Mouse (Mus musculus) layer of hippocampus, postnatal 36 days (tissue): ENCODE results near the gene Tbx4. TPM values are rescaled to one million over a fixed set of nuclear protein-coding genes. Genes with fewer than 3 reads are reported as not detected.

Experiments used
- DNase-seq, 2 experiments: peaks; one replicate each; pipeline ENCODE4 v3.0.0; 2022
- total RNA-seq, 2 experiments: library from RNA; stranded (reverse); gene quantifications; 2 replicates each; pipeline ENCODE4 v1.2.3; 2021

Tbx4 gene
- under 1 TPM; 0.20 to 0.22 TPM for total RNA-seq

DNA sequence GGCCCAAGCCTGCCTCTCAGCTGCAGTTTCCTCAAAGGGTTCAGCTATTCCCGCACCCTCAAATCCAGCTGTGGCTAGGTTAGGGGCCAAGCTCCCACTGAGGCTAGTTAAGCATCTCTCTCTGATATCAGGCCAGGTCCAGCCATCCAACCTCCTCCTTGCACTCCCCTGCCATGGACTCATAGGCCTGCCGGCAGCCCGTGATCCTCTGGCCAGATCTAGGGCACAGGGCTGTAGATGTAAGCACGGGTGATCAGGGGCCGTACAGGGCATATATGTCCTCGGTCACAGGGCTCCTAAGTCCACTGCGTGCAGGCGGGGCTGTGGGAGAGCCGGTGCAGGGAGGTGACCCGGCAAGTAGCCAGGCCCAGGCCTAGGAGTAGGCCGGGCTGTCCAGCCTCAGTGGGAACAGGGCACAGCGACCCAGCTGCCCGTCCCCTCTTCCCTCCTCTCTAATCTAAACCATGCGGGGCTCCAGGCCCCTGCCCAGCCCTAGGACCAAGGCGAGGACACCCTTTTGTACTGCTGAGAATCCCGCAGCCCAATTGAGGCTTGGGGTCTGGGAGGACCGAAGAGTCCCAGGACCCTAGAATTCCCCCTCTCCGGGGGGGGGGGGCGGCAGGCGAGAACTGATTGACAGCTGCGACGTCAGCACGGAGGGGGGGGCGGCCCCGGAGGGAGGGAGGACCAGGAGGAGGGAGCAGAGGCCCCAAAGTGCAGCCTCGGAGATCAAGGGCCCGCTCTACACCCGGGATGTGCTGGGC lies at the start of gene Tbx4:
Tbx4 (plus strand) TSS at position 758 of the 764 bp plus-strand sequence.
- no peak for DNase-seq

DNA sequence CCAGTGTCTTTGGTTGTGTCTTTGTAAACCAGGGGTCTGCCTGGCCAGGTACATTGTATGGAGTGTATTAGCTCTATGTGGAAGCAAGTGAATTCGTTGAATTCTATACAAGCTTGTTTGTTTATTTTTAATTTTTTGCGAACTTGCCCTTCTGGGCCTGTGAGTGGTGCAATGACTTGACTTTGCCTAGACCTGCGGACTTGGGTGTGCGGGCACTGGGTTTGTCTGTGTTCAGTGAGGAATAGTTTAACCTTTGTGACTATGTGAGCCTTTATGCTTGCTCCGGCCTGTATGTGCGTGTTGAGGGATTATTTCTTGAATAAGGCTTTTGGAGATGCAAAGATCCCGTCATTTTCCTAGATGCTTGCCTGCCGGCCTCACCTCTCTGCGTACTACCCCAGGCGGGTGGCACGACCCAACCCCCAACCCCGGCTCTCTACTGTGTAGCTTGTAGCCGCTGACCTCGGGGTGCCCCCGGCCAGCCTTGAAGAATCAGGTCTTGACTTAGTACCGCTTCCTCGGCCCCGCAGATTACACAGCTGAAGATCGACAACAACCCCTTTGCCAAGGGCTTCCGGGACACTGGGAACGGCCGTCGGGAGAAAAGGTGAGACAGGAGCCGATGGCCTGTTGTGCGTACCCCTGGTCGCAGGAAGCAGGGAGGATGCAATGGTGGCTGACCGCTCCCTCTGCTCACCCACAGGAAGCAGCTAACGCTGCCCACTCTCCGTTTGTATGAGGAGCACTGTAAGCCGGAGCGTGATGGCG lies 49.5 kb upstream of the Tbx4 start:
- DNase-seq: no peak

DNA sequence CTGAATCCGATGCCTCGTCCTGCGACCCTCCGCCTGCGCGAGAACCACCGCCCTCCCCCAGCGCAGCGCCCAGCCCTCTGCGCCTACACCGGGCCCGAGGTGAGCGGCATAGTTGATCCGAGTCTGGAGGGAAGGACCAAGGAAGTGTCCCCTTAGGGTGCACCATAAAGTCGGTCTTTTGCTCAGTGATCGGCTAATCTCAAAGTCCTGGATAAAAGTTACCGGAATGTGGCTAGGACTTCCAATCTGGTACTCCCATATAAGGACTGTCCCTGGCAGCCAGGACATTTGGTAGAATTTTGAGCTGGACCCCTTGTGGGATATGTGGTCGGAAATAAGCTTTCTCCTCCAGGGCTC lies 49.0 kb upstream of the Tbx4 start:
- DNase-seq: no peak

DNA sequence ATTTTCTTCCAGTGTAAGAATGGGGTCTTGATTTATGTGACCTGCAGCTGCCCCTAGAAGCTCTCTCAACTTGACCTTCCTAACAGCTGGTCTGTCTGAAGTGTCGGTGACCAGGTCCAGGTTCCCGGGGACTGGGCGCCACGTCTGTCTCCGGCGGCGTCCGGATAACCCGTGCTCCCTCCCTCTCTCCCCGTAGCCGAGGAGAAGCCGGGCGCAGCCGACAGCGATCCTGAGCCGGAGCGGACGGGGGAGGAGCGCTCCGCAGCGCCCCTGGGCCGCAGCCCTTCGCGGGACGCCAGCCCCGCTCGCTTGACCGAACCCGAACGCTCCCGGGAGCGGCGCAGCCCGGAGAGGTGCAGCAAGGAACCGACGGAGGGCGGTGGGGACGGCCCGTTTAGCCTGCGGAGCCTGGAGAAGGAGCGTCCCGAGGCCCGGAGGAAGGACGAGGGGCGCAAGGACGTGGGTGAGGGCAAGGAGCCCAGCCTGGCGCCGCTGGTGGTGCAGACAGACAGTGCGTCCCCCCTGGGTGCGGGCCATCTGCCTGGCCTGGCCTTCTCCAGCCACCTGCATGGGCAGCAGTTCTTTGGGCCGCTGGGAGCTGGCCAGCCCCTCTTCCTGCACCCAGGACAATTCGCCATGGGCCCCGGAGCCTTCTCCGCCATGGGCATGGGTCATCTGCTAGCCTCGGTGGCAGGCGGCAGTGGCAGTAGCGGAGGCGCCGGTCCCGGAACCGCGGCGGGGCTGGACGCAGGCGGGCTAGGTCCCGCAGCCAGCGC lies 48.4 kb upstream of the Tbx4 start:
- DNase-seq: no peak

DNA sequence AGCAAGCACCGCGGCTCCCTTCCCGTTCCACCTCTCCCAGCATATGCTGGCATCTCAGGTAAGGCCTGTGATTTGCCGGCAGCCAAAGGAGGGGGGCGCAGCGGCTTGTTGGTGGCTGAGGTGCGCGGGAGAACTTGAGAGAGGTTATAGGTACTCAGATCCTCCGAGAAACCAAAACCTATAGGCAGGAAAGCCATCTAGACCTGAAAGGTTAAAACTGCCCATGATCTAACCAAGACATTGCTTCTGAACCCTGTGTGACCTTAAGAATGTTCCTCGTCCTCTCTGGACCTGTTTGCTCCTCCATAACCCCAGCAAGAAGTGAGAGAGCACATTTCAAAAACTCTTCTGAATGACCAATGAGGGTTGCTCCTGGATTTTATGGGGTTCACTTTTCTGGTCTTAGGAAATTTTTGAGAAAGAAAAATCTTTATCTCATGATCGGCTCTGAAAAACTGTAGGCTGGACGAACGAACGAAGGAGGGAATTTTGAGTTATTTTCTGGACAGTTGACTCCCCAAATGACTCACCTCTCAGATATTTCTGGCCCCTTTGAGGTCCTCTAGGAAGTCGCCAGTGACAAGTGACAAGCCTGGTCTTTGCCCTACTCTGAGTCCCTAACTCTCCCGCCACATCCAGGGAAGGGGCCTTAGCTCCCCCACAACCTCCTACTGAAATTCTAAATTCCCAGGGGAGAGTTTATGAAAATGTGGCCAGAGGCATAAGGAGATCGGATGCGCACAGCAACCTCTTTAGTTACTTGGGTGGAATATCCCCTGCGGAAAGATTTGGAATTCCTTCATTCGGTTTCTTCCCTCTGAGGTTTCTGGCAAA lies 47.6 kb upstream of the Tbx4 start:
- DNase-seq: no peak

DNA sequence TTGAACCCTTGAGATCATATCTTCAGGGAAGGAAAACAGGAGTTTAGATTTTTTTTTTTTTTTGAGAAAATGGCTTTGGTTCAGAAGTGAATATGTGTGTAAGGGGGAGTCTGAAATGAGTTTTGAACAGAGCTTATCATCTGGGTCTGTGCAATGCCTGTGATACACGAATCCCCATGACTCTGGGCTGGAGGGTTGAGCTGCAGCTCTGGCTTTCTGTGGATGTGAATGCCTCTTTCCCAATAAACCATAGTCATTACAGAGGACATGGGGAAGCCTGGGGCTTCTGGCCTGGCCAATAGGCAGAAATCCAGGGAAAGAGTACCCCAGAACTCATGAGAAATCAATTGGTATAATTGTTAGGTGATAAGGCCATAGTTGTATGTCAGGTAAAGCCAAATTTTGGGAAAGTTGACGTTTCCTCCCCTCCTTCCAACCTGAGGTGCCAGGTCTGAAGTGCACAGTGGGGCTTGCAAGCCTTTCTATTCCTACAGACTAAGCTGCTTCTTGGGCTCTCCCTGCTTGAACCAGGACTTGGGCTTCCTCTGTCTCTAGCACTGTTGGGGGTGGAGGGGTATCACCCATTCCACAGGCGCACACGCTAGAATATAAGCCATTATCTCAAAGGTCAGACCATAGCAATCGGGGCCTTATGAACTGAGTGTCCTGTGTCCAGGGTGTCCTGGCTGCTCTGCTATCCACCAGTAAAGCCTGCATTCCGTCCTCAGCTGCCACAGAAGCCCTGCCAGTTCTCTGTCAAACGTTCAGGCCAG lies 46.8 kb upstream of the Tbx4 start:
- no peak for DNase-seq

DNA sequence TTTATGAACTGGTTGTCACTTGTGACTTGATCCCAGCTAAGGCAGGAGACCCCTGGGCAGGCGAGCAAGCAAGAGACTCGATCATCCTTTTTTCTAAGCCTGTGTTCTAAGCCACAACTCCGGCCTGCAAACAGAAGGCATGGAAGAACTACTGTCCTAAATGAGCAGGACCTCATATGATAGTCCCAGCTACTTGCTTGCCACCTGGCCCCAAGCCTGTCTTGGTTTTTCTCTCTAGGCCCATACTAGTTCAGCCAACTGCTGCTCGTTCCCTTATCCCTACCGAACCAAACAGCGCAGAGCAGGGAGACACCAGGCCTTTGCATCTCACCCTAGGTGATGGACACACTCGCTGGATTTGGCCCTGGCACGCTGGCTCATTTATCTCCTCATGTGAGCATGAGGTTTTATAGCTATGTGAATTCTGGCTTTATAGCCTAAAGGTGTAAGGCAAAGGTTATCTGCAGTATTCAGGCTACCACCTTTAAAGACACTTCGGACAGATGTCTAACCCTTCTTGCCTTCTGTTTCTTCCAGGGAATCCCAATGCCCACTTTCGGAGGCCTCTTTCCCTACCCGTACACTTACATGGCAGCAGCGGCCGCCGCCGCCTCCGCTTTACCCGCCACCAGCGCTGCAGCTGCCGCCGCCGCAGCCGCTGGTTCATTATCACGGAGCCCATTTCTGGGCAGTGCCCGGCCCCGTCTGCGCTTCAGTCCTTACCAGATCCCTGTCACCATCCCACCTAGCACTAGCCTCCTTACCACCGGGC lies 46.0 kb upstream of the Tbx4 start:
- DNase-seq: no peak

DNA sequence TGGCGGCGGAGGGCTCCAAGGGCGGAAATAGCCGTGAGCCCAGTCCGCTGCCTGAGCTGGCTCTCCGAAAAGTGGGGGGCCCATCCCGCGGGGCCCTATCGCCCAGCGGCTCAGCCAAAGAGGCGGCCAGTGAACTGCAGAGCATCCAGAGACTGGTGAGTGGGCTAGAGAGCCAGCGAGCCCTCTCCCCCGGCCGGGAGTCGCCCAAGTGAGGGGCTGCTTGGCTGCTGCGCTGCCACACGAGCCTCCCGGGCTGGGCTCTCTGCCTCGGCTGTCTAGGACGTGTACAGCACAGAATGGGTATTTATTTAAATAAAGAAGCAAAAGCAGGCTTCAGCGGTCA lies 45.4 kb upstream of the Tbx4 start:
- DNase-seq: no peak

DNA sequence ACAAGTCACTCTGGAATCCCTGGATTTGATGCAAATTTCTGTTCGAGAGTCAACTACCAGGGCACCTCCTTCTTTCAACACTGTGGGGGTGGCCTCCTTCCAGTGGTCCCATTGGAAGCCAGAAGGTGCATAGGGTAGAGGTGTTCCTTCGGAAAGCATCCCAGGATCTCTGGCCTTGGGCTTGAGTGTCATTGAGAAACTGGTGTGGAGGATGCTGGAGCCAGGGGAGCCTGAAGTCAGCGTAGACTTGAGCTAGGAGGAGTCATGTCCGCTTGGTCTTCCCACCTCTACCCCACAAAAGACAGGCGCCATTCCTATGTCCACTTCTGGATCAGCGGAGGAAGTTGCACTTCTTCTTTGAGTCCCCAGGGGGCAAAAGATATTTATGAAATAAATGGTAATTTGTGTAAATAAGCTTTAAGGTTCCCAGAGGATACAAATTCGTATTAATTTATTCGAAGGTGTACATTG lies 45.0 kb upstream of the Tbx4 start:
- DNase-seq: no peak

DNA sequence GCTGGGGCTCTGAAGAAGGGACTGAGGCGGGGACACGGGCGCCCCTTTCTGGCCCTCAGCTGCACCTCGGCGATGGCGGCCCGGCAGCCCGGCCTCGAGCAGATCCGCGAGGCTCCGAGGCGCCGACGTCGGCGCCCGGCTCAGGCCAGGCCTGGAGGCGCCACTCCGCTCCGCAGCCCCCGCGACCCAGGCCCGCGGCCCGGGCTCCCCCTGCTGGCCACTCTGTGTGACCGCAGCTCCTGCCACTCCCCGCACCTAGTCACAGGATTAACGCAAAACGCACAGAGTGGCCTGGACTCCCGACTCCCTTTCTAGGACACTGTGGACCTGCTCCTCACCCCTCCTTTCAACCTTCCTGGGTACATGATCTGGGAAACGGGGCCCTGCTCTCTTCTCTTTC lies 44.2 kb upstream of the Tbx4 start:
- no peak for DNase-seq

DNA sequence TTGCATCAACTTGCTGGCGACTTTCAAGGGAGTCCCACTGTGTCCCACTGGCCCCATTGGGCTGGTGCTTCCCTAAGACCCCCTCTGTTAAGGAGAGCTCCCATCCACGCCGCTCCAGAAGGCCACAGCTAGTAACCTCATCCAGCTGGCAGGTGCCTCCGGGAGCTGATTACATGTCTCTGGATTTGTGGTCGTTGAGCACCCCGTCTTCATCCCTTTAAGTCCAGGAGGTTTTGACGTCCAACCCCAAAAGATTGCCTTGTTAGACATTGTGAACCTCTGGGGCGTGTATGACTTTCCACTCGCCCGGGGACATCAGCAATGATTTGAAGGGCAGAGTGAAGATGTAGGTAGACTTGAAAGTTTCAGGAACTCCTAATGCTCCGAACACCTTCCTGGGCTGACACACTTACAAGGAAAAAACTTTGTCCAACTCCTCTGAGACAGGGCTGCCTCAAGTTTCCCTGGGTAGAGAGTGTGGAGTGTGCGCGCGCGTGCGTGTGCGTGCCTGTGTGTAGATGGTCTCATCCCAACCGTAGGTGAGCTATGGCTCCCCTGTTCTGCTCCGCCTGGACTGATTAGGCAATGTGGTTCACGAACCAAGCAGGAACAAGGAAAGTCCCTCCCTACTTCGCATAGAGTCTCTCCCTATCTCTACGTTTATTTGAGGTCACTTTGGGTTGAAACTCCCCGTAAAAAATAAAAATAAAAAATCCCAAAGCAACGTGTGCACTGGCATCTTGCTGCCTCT lies 43.5 kb upstream of the Tbx4 start:
- no peak for DNase-seq

DNA sequence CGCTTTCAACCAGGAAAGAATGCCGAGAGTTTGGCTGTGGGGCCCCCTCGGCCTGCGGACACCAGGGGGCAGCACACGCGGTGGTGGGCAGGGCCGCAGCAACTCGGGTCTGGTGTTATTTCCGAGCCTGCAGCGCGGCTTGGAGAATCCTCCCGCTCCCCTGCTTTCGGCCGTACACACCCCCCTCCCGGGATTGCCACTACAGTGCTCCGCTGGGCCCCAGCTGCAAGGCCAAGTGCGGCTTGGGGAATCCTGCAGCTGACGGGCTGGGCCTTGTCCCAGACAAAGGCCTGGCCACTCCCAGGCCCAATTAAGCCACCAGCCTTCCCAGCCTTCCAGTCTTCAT lies 42.9 kb upstream of the Tbx4 start:
- DNase-seq: no peak

DNA sequence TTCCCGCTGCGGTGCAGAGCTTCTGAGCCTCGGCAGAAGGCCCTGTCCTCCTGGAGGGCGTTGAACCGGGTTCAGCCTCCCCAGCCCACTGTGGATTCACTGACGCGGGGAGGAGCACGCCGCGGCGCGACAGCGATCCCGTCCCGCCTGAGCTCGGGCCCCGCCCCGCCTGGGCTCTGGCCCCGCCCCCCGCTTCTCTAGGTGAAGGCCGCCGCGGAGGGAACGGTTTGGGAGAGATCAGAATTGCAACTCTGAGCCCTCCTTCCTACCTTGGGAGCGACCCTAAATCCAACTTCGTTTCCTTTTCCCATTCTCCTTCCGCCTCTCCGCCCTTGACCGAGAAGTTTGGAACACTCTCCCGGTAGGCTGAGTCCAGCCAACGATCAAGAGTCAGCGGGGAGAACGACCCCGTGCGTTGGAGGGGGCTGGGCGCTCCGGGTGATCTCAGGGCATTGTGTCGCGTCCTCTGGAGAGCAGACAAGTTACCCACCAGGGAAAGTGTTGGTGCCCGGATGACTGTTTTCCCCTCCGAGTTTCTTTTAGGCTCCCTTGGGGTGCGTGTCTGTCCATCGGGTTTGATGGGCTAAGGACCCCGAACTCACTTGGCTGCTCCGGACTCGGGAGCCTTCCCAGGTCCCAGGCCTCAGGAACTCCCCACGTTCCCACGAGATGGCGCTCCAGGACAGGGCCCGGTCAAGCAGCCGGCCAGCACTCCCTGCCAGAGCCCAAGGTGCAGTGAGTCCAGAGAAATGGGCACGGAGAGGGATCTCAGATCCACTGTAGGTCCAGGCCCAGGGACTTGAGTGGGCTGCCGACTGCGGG lies 41.9 kb upstream of the Tbx4 start:
- peak; percentile 74 to 76 for DNase-seq

DNA sequence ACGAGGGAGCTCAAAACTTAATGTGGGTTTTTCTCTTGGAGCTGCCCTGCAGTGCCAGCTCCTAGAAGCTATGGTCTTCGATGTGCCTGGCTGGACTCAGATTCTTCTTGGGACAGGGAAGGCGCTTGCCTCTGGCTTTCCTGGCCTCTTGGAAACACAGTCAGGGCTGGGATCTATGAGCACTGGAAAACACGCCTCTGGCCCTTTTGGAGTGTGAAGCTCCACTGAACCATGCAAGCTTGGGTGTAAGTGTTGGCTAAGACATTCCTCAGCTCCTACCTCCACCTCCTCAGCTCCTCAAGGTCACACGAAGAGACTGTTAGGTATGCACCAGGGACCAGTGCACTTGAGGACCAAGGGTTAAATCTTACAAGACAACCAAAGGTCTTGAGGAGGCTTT lies 41.3 kb upstream of the Tbx4 start:
- DNase-seq: no peak

DNA sequence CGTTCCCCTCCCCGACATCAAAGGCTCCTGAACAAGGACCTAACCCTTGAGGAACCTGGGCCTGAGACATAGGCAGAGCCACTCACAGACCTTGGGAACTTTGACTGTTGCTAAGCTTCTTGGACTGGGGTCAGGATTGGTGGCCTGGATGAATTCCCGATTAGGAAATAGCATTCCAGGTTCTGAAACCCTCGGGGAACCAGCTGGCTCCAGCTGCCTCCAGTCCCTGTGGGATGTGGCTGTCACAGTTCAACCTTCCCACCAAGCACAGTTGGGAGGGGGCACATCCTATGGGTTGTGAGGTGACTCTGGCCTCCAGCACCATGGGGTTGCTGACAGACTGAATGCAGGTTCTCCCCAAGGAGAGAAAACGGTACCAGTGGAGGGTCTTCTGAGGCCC lies 40.3 kb upstream of the Tbx4 start:
- DNase-seq: no peak

DNA sequence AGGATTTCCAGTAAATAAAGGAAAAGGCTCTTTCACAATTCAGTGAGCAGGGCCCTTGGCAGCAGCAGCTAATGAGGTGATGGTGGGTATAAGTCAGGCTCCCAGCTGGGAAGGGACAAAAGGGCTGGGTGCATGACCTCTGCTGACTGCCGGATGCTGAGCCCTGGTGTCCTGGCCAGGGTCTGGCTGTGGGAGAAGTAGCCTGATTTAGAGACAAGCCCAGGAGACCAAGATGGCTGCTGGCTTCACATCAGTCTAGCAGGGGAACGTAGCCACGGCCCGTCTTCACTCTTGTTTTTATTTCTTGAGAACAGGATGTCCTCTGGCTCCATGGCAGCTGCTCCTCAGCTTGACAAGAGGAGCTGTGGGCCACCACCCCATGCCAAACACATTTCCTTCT lies 39.7 kb upstream of the Tbx4 start:
- no peak for DNase-seq

DNA sequence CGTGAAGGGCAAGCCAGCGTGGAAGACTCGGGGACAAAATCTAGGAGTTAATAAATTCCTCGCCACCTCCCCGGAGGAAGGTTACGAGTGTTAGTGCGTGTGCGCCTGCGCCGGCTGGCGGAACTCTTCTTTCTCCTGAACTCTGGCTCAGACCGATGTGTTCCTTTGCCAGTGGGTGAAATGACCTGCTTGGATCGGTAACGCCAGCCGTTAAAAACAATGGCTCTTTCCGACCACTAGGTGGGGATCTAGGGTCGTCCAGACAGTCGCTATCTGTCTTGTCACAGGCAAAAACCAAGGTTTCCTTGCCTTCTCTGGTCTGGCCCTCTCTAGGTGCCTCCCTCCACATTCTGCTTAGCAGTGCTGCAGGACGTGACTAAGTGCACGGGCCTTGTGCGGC lies 37.2 kb upstream of the Tbx4 start:
- peak in 1 of 2 experiments; percentile 49 for DNase-seq

DNA sequence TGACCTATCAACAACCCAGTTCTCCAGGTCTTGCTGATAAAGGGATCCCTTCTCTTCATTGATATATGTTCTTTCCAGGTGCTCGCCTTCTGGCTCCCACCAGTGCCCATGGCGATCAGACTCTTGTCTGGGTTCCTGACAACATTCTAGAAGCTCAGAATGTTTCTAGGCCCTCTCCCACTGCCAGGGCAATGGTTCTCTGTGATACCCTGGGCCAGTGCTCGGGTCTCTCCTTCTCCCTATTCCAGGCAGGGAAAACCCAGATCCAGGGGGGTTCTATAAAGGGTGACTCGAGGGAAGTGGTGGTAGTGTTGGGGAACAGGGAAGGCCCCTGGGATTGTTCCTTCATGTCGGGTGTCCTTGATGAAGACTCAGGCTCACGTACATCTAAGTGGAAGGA lies 36.0 kb upstream of the Tbx4 start, which contains the start of gene Gm11444:
Gm11444 (minus strand) TSS at position 101 of the 400 bp plus-strand sequence.
- DNase-seq: no peak

DNA sequence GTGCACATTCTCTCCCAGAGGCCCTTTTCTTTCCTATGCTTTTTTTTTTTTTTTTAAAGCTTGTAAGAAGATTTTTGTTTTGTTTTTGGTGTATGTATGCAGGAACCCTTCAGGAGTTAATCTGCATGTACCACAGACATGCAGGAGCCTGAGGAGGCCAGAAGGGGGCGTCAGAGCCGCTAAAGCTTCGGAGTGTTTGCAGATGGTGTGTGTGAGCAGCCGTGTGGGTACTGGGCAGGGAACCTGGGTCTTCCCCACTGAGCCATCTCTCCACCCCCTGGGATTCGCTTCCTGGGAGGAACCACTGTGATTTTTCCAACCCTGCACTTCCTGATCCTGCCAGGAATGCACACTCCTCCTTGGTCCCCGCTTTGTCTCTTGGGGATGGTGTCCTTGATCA lies 35.5 kb upstream of the Tbx4 start:
- DNase-seq: no peak
